Mouse (Mus musculus) cerebellum, adult 2 months (tissue): ENCODE results near the gene Cfd.

Source experiments
- CTCF ChIP-seq: fragments of 200-500 bp; IDR thresholded peaks from 2 replicates; pipeline ENCODE4 v1.5.1; 2011; ENCODE audit warnings: low read depth, mild to moderate bottlenecking, control low read depth, low read length, moderate library complexity, borderline replicate concordance; ENCODE audit not compliant: insufficient read depth
- POLR2A ChIP-seq: fragments of 200-500 bp; IDR thresholded peaks from 2 replicates; pipeline ENCODE4 v1.6.1; 2011; ENCODE audit warnings: low read length, control low read depth, borderline replicate concordance; ENCODE audit not compliant: insufficient read depth

- no peak for TF ChIP-seq POLR2A
- TF ChIP-seq CTCF = no peak
Measured at GRCm38 (mm10) chr10:79936911-79937441, 46.3 kb downstream of the Cfd start.
